Mouse (Mus musculus) thymus, postnatal 0 days (tissue): ENCODE measurements around the gene Ngp. TPM values are rescaled to one million over a fixed set of nuclear protein-coding genes. Genes with fewer than 3 reads are reported as not detected.

Source experiments
- DNase-seq: peaks from one replicate; pipeline ENCODE4 v3.0.0-alpha.2; 2015; ENCODE audit warnings: low spot score
- polyA plus RNA-seq: library from polyadenylated mRNA; unstranded; fragments of >200 nt; fragmentation: Nextera tagmentation; extraction: Ambion mirVana; gene quantifications from 2 replicates; pipeline ENCODE4 v1.2.1, GENCODE M21; 2015

The Ngp gene
- polyA plus RNA-seq, 1 experiment from 2014 or later: 7.4 TPM

- no peak for DNase-seq
These were observed 13.5 kb downstream of the Ngp start for GRCm38 (mm10) chr9:110433045-110433444.

GRCm38 (mm10) chr9:110436041-110436440 lies 16.5 kb downstream of the Ngp start:
- no peak for DNase-seq

GRCm38 (mm10) chr9:110440049-110440448 lies 20.5 kb downstream of the Ngp start:
- DNase-seq: no peak

GRCm38 (mm10) chr9:110440559-110440958 lies 21.0 kb downstream of the Ngp start:
- DNase-seq: no peak

- no peak for DNase-seq
These were observed 28.8 kb downstream of the Ngp start for GRCm38 (mm10) chr9:110448356-110448755.

GRCm38 (mm10) chr9:110448857-110449617 lies 29.5 kb downstream of the Ngp start:
- peak; percentile 88 for DNase-seq

GRCm38 (mm10) chr9:110452523-110452922 lies 33.0 kb downstream of the Ngp start:
- no peak for DNase-seq

GRCm38 (mm10) chr9:110457926-110458325 lies 38.4 kb downstream of the Ngp start:
- no peak for DNase-seq

GRCm38 (mm10) chr9:110459145-110459727 lies 39.7 kb downstream of the Ngp start:
- no peak for DNase-seq

- peak; percentile 56 for DNase-seq
These were observed 41.6 kb downstream of the Ngp start for GRCm38 (mm10) chr9:110460884-110461815.

- DNase-seq: no peak
These were observed 42.8 kb downstream of the Ngp start for GRCm38 (mm10) chr9:110462321-110462720.

- DNase-seq: no peak
These were observed 44.5 kb downstream of the Ngp start for GRCm38 (mm10) chr9:110463983-110464591.

- DNase-seq: no peak
These were observed 45.8 kb downstream of the Ngp start for GRCm38 (mm10) chr9:110465336-110465735.

GRCm38 (mm10) chr9:110466179-110466578 lies 46.6 kb downstream of the Ngp start:
- peak; percentile 55 for DNase-seq

Other genes starting within 250 kb of the Ngp start
- gene Cspg5, start 176.0 kb upstream of the Ngp start, polyA plus RNA-seq: 0.12 and 0.26 TPM in 2 replicates
- gene Elp6, start 114.6 kb upstream of the Ngp start, polyA plus RNA-seq: 20.5 and 20.9 TPM in 2 replicates
- 33.5 and 33.9 TPM in 2 replicates for gene Scap, start 86.5 kb upstream of the Ngp start, polyA plus RNA-seq
- 7.6 and 8.9 TPM in 2 replicates for gene Ptpn23, start 11.5 kb upstream of the Ngp start, polyA plus RNA-seq
- 3.5 and 4.2 TPM in 2 replicates for gene Klhl18, start 56.9 kb downstream of the Ngp start, polyA plus RNA-seq
- 1.2 and 1.4 TPM in 2 replicates for gene Kif9, start 57.2 kb downstream of the Ngp start, polyA plus RNA-seq
- 27.2 and 35.5 TPM in 2 replicates for gene Setd2, start 112.8 kb downstream of the Ngp start, polyA plus RNA-seq
- 4.3 and 5.3 TPM in 2 replicates for gene Nradd, start 204.7 kb downstream of the Ngp start, polyA plus RNA-seq
- 15.7 and 19.1 TPM in 2 replicates for gene Nbeal2, start 234.4 kb downstream of the Ngp start, polyA plus RNA-seq
- gene Ccdc12, start 236.8 kb downstream of the Ngp start, polyA plus RNA-seq: 210 and 226 TPM in 2 replicates